Mouse (Mus musculus) CH12.LX (cell line): ENCODE measurements around the gene Ncoa5. TPM values are rescaled to one million over a fixed set of nuclear protein-coding genes. Genes with fewer than 3 reads are reported as not detected.

Source experiments
- DNase-seq: peaks from one replicate; pipeline ENCODE4 v3.0.0-alpha.2; 2013; ENCODE audit errors: extremely low read depth
- H3K27ac ChIP-seq: 2 replicates; pipeline ENCODE4 v1.5.1; 2012; ENCODE audit warnings: low read depth, mild to moderate bottlenecking, control low read depth, moderate library complexity; ENCODE audit not compliant: insufficient read depth
- H3K27me3 ChIP-seq: replicated peaks from 2 replicates; pipeline ENCODE3; 2012; ENCODE audit warnings: inconsistent platforms
- H3K36me3 ChIP-seq, 2 experiments: replicated peaks in 1 of 2; 2 replicates each; pipeline versions ENCODE3 to v1.6.1; 2012; ENCODE audit warnings: inconsistent platforms in 1 of 2, low read length in 1 of 2, mild to moderate bottlenecking in 1 of 2, mixed read lengths in 1 of 2, moderate library complexity in 1 of 2; ENCODE audit not compliant: control insufficient read depth in 1 of 2, insufficient read depth in 1 of 2
- H3K4me1 ChIP-seq, 2 experiments: 2 replicates each; pipeline ENCODE4 v1.6.1; 2012; ENCODE audit warnings: inconsistent platforms in 1 of 2, moderate library complexity in 1 of 2; ENCODE audit not compliant: insufficient read depth in 2 of 2, control insufficient read depth in 1 of 2
- H3K4me2 ChIP-seq: 2 replicates; pipeline ENCODE4 v1.6.1; 2012; ENCODE audit warnings: low read depth, mild to moderate bottlenecking, control low read depth; ENCODE audit not compliant: poor library complexity, insufficient read depth, severe bottlenecking
- H3K4me3 ChIP-seq, 3 experiments: fragments of 150-350 bp in 1 of 3; sonication (generic) in 1 of 3; replicated peaks in 1 of 3; 2 replicates each; pipeline versions ENCODE3 to v1.5.1; 2011 to 2012; ENCODE audit warnings: low read depth in 2 of 3, low read length in 2 of 3, mild to moderate bottlenecking in 2 of 3, moderate library complexity in 2 of 3, control low read depth in 1 of 3, improper control_type of control experiment in 1 of 3, inconsistent platforms in 1 of 3, mixed read lengths in 1 of 3; ENCODE audit not compliant: poor library complexity in 1 of 3
- H3K79me2 ChIP-seq: replicated peaks from 2 replicates; pipeline ENCODE4 v1.6.1; 2012; ENCODE audit warnings: mild to moderate bottlenecking, moderate library complexity; ENCODE audit not compliant: control insufficient read depth, poor library complexity, insufficient read depth, severe bottlenecking; ENCODE audit errors: extremely low read depth
- H3K9ac ChIP-seq: 2 replicates; pipeline ENCODE4 v1.6.1; 2012; ENCODE audit warnings: low read depth, mild to moderate bottlenecking, control low read depth, moderate library complexity; ENCODE audit not compliant: insufficient read depth
- H3K9me3 ChIP-seq: replicated peaks from 2 replicates; pipeline ENCODE3; 2012; ENCODE audit warnings: low read length, inconsistent platforms, mixed read lengths
- BHLHE40 ChIP-seq: IDR thresholded peaks from 2 replicates; pipeline ENCODE4 v1.6.1; 2011; ENCODE audit warnings: mild to moderate bottlenecking, low read depth, low read length, improper control_type of control experiment
- CHD2 ChIP-seq: IDR thresholded peaks from 2 replicates; pipeline ENCODE4 v1.6.1; 2011; ENCODE audit warnings: low read length, improper control_type of control experiment
- ETS1 ChIP-seq: conservative IDR thresholded peaks from 2 replicates; pipeline ENCODE4 v1.6.1; 2012; ENCODE audit warnings: low read depth, mild to moderate bottlenecking, inconsistent platforms, low read length, improper control_type of control experiment, moderate library complexity
- IRF4 ChIP-seq: IDR thresholded peaks from 2 replicates; pipeline ENCODE4 v1.6.1; 2014; ENCODE audit warnings: low read depth, mild to moderate bottlenecking, inconsistent platforms, low read length, improper control_type of control experiment
- JUND ChIP-seq: conservative IDR thresholded peaks from 2 replicates; pipeline ENCODE4 v1.6.1; 2011; ENCODE audit warnings: low read depth, low read length, improper control_type of control experiment
- KAT2A ChIP-seq: IDR thresholded peaks from 2 replicates; pipeline ENCODE4 v1.6.1; 2012; ENCODE audit warnings: low read length, improper control_type of control experiment, inconsistent platforms; ENCODE audit not compliant: insufficient replicate concordance
- MAFK ChIP-seq: IDR thresholded peaks from 2 replicates; pipeline ENCODE4 v1.6.1; 2011; ENCODE audit warnings: low read length, improper control_type of control experiment; ENCODE audit not compliant: insufficient replicate concordance
- MYC ChIP-seq: IDR thresholded peaks from 2 replicates; pipeline ENCODE4 v1.6.1; 2011; ENCODE audit warnings: low read depth, mild to moderate bottlenecking, improper control_type of control experiment, low read length
- NRF1 ChIP-seq: IDR thresholded peaks from 2 replicates; pipeline ENCODE4 v1.6.1; 2014; ENCODE audit warnings: low read depth, mild to moderate bottlenecking, inconsistent platforms, low read length, improper control_type of control experiment, moderate library complexity
- PAX5 ChIP-seq: IDR thresholded peaks from 2 replicates; pipeline ENCODE4 v1.6.1; 2012; ENCODE audit warnings: low read length, inconsistent platforms, mixed read lengths
- POLR2A ChIP-seq: IDR thresholded peaks from 2 replicates; pipeline ENCODE4 v1.6.1; 2011; ENCODE audit warnings: low read depth, mild to moderate bottlenecking, improper control_type of control experiment, low read length
- RAD21 ChIP-seq: IDR thresholded peaks from 2 replicates; pipeline ENCODE4 v1.6.1; 2011; ENCODE audit warnings: low read depth, mild to moderate bottlenecking, low read length, improper control_type of control experiment, moderate library complexity
- SIN3A ChIP-seq: IDR thresholded peaks from 2 replicates; pipeline ENCODE4 v1.6.1; 2012; ENCODE audit warnings: low read length, improper control_type of control experiment, inconsistent platforms
- TBP ChIP-seq: conservative IDR thresholded peaks from 2 replicates; pipeline ENCODE4 v1.6.1; 2011; ENCODE audit warnings: low read depth, low read length, improper control_type of control experiment
- UBTF ChIP-seq: IDR thresholded peaks from 2 replicates; pipeline ENCODE4 v1.6.1; 2012; ENCODE audit warnings: low read depth, mild to moderate bottlenecking, inconsistent platforms, low read length, improper control_type of control experiment, moderate library complexity
- ZC3H11A ChIP-seq: IDR thresholded peaks from 2 replicates; pipeline ENCODE4 v1.6.1; 2012; ENCODE audit warnings: low read depth, mild to moderate bottlenecking, inconsistent platforms, low read length, improper control_type of control experiment
- ZKSCAN1 ChIP-seq: IDR thresholded peaks from 2 replicates; pipeline ENCODE4 v1.6.1; 2012; ENCODE audit warnings: low read depth, inconsistent platforms, low read length, improper control_type of control experiment, borderline replicate concordance
- dilution Hi-C: fragments of 300-500 bp; cut with MboI; formaldehyde crosslinking; loops from 2 replicates; pipeline ENCODE4 v1.14.3; 2020; ENCODE audit warnings: low sequenced_read_pairs; ENCODE audit not compliant: extremely low pct_unique_long_range_greater_than_20kb, extremely low pct_ligation_motif_present
- in situ Hi-C: fragments of 300-500 bp; cut with MboI; formaldehyde crosslinking; loops from 3 replicates; pipeline ENCODE4 v1.14.3; 2019; ENCODE audit warnings: low sequenced_read_pairs, low pct_ligation_motif_present, low pct_unique_long_range_greater_than_20kb, mixed read lengths
- polyA plus RNA-seq: library from polyadenylated mRNA; unstranded; fragments of >175 nt; gene quantifications from 2 replicates; pipeline ENCODE4 v1.2.1, GENCODE M21; 2012; ENCODE audit warnings: low read depth; ENCODE audit not compliant: insufficient read length
- total RNA-seq, 2 experiments: library from RNA; depleted of rRNA; stranded (reverse); fragments of 300-350 nt in 1 of 2; fragments of >200 nt in 1 of 2; gene quantifications; 2 replicates each; pipeline ENCODE4 v1.2.3; 2012 to 2014

Gene Ncoa5
- total and polyA plus RNA-seq, 3 experiments = 18.6 to 46.4 (median 20.1) TPM

- Histone ChIP-seq H3K4me3 (no peak overlapping the region), H3K27ac (no peak overlapping the region), H3K4me2 (no peak overlapping the region), H3K9ac (no peak overlapping the region), H3K4me1 (0 out of 4 replicates have a peak, but pooled peaks cover 0 to 2% of the 10 kb centered on the region in 2 experiments), H3K27me3 (peaks cover 38% of the 10 kb centered on the region), H3K79me2 (no peaks in the 10 kb centered on the region), H3K9me3 (no peaks in the 10 kb centered on the region), H3K36me3 (peaks cover 0 to 3% of the 10 kb centered on the region in 2 experiments)
- in situ Hi-C loops (no loop called here), dilution Hi-C loops (no loop called here)
- DNase-seq = no peak
- TF ChIP-seq RAD21 (no peak), MAFK (no peak), CHD2 (no peak), JUND (no peak), KAT2A (no peak), IRF4 (no peak), ZKSCAN1 (no peak), TBP (no peak), POLR2A (no peak), SIN3A (no peak), ZC3H11A (no peak), ETS1 (no peak), NRF1 (no peak)
Observed at GRCm38 (mm10) chr2:164988777-164989176, 45.9 kb downstream of the Ncoa5 start.

DNA sequence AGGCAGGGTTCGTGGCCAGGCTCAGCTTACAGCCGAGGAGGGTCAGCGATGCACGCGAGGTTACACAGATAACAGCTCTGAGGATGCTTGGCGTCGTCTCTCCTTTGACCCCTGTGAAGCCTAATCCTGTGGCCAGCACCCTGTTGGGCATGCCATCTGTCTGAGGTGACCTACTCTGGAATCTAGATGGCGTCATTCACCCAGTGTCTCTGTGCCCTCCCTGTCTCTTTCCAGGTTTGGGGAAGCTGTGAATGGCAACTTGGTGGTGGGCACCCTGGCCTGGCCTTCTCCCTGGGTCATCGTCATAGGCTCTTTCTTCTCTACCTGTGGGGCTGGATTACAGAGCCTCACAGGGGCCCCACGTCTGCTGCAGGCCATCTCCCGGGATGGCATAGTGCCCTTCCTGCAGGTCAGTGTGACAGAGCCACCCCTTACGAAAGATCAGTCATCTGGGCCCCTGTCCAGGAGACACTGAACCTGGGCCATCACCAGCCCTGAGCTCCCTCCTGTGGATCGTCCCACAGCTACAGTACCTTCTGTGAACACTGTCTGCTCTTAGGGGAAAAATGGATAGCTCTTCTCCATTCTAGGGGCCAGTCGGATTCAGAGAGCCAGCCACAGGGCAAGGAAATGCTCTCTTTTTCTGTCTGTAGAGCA is 48.2 kb downstream of the Ncoa5 start:
- TF ChIP-seq MYC (no peak), JUND (no peak), BHLHE40 (no peak), UBTF (no peak), TBP (no peak), KAT2A (no peak), PAX5 (no peak)
- TF ChIP-seq, all 38 proteins: peak for 0
- in situ Hi-C loops = no loop called here

More for the DNA sequence above, 48.2 kb downstream of the Ncoa5 start:
- Histone ChIP-seq H3K9ac (no peak overlapping the region), H3K27me3 (peaks cover 51% of the 10 kb centered on the region), H3K36me3 (no peaks in the 10 kb centered on the region), H3K9me3 (no peaks in the 10 kb centered on the region), H3K27ac (no peak overlapping the region), H3K79me2 (no peaks in the 10 kb centered on the region), H3K4me2 (no peak overlapping the region), H3K4me1 (no peaks in the 10 kb centered on the region), H3K4me3 (no peak overlapping the region)
- no peak for DNase-seq
- dilution Hi-C loops = no loop called here
